Mouse (Mus musculus) common myeloid progenitor, adult 5-6 weeks (primary cell): ENCODE measurements around the gene Cd68. TPM values are rescaled to one million over a fixed set of nuclear protein-coding genes. Genes with fewer than 3 reads are reported as not detected.

Source experiments
- ATAC-seq: replicated peaks from 2 replicates; pipeline ENCODE4 v1.8.0; 2016; ENCODE audit warnings: low read depth, mild to moderate bottlenecking, moderate TSS enrichment, inconsistent platforms; ENCODE audit not compliant: poor library complexity, severe bottlenecking
- total RNA-seq: library from RNA; stranded (forward); fragments of 200-1000, 187-1606 nt; gene quantifications from 2 replicates; pipeline ENCODE4 v1.2.3, GENCODE M21; 2017

The Cd68 gene
- total RNA-seq, 1 experiment from 2014 or later, result 29.0 TPM

DNA sequence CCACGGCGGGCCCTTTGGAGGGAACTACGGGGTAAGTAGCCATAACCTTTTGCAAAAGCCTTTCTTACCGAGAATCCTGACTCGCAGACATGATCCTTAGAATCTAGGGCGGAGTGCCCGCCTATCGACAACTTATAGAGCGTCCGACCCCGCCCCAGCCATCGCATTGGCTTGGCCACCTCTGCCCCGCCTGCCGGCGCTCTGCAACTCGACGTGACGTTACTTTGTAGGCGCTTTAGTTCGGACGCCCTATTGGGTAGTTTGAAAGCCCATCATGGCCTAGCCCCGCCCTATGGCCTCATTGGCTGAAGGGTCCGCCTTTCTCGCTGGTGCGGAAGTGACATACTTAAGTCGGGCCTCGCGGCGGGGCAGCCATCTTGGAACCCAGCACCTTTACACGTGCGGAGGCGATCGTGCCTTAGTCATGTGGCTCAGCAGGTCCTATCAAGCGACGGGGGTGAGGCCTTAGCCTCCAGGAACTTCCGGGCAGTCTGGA, 6.3 kb upstream of the Cd68 start, which contains the start of gene Eif4a1:
Gene Eif4a1, minus strand, starts transcription at position 213 of the 496 bp plus-strand sequence.
- ATAC-seq, result peak; percentile 88

DNA sequence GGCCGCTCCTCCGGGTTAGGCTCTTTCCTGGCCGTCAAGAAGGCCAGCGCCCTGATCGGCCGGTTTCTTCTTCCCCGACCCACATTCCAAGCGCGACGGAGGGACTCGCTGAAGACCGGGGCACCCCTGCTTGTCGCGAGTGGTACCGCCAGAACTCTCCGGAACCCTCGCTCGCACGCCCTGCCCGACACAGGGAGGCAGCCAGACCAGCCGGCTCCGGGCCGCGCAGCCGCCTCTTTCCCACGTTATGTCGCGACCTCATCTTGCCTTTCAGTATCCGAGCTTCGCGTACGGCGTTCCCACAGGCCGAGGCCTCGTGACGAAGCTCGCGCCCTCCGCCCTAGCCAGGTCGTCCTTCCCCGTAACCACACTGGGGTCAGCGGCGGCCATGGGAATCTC, 5.8 kb upstream of the Cd68 start:
- peak; percentile 7; the same call in 1 of the 2 replicates for ATAC-seq

DNA sequence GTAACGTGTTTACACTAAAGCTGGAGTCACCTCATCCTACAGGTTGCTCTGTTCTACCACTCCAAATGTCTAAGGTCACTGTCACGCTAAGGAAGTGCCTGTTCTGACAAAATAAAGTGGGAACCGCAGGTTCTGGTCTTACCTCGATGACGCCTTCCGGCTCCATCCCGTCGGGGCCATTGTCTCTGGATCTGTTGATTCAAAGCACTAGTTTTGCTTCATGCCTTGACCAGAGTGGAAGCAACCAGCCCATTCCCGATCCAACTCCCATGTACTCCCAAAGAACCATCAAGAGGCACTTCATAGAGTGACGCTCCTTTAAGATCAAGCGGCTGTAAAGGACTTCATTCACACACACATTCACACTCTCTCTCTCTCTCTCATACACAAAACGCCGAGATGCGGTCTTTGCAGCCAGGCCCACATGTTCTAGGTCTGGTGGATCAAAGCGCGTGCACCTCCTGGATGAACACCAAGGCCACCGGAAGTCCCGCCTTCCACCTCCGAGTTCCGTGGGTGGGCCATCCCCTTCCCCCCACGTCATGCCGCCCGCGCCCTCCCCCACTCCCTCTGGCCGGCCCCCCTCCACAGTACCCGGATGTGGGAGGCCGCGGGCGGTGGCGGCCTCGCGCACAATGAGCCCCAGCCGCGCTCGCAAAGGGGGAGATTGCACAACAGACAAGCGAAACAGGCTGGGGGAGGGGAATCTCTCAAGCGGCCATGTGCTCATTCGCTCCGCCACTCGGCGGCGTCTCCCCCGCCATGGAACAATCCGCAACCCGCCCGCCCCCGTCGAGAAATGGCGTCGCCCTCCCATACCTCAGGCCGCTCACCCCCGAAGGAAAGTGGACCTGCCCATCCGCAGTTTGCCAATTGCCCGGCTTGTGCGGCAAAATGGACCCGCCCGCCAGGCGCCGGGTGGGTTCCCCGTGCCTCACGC, 5.1 kb upstream of the Cd68 start:
- ATAC-seq, result peak; percentile 54

DNA sequence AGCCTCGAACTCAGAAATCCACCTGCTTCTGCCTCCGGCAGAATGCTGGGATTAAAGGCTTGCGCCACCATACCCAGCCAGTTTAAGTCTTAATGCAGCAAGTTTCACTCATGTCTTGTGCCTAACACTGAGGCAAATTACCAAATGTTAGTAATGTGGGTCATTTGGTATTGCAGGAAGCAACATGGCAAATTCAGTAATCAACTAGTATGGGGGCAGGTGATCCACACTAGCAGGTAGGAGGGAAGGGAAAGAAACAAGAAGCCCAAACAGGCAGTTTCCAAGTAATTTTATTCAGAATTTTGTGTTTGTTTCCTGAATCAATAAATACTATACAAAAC, 682 bp upstream of the Cd68 start:
- no peak for ATAC-seq

DNA sequence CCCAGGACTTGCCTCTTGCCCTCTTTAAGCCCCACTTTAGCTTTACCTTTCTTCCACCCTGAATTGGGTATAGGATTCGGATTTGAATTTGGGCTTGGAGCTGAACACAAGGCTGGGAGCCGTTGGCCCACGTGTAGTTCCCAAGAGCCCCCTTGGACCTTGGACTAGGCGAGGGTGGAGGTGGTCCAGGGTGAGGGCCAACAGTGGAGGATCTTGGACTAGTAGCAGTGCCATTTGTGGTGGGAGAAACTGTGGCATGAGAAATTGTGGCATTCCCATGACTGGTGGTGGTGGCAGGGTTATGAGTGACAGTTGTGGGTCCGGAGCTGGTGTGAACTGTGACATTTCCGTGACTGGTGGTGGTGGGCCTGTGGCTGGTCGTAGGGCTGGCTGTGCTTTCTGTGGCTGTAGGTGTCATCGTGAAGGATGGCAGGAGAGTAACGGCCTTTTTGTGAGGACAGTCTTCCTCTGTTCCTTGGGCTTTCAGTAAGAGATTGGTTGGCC, 444 bp downstream of the Cd68 start:
- ATAC-seq, result no peak

DNA sequence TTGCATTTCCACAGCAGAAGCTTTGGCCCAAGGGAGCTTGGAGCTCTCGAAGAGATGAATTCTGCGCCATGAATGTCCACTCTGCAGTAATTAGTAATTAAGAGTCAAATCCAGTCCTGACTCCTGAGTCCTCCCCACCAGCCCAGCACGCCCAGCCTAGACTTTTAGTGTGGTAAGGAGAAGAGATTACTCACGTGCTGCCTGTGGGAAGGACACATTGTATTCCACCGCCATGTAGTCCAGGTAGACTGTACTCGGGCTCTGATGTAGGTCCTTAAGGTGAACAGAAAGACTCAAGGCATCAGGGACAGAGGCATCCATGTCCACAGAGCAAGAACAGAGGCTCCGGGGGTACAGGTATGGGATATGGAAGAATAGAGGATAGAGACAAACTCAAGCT, 1.1 kb downstream of the Cd68 start:
- no peak for ATAC-seq

DNA sequence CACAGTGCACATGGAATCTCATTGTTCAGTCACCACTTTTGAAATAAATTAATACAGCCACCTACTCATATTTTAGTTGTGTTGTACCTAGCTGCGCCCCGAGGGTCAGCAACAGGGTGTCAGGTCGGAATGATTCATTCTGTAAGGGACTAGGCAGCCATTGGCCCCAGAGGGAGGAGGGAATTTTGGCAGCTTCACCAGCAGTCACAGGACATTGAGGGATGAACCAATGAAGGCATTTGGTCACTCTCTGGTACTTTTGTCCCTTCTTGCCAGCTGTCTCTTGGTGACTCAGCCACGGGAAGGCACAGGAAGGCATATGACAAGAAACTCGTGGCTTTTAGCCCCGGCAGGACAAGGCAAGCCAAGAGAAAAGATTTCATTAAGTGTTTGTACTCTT, 2.2 kb downstream of the Cd68 start:
- ATAC-seq, result no peak

DNA sequence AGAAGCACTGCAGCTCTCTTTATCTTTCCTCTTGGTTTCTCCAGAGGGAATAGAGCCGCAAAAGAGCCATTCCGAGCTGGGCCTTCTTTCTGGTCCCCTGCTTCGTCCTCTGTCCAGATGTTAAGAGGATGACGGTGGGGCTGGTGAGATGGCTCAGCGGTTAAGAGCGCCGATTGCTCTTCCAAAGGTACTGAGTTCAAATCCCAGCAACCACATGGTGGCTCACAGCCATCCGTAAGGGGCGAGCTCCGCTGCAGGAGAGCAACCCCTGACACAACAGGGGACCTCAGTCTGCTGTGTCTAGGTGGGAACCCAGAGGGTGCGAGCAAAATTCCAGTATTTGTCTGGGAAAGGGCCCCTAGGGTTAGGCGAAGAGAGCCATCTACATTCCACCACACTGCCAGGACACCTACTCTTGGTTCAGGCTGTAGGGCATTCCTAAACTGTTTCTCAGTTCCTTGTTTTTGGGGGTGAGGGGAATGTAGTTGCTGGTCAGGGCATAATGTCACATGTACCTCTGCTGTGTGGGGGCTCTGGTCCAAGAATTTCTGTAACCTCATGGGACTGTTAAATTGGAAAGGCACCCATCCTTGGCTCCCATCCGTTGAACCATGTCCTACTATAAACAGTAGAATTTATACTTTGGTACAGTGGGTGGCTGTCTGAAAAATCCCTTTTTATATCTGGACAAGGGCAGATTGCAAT, 2.8 kb downstream of the Cd68 start:
- ATAC-seq, result no peak

DNA sequence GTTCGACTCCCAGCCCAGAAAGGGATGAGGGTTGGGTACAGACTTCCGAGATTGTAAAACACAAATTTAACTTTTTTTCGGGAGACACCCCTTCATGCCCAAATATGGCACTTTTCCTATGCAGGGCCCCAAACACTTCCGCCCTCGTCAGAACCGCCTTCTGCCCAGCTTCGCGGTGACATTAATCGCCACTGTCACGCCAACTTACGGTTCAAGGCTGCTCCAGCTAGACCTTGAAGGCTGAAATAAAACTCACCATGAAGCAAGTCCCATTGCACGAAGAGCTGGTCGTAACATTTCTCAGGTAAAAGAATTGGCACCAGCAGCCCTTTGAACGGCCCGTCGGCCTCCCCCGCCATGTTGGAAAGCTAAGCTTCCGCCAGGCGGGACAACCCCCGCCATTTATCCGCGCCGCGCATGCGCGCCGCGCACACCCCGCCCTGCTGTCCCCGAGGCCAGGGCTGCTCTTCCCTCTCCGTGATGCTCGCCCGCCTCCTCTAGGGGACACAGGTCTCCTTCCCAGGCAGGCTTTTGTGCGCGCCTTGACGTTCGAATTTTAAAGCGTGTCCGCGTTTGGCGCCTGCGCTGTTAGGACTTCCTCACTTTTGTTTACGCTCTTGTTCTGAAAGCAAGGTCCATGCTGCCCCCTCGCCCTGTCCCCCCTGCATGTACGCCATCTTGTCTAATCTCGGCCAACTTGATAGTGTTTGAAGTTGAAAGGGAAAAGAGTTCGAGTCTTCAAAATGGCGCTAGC, 3.6 kb downstream of the Cd68 start, which contains the start of gene Mpdu1:
Gene Mpdu1, minus strand, starts transcription at position 430 of the 754 bp plus-strand sequence.
- peak; percentile 80 for ATAC-seq

DNA sequence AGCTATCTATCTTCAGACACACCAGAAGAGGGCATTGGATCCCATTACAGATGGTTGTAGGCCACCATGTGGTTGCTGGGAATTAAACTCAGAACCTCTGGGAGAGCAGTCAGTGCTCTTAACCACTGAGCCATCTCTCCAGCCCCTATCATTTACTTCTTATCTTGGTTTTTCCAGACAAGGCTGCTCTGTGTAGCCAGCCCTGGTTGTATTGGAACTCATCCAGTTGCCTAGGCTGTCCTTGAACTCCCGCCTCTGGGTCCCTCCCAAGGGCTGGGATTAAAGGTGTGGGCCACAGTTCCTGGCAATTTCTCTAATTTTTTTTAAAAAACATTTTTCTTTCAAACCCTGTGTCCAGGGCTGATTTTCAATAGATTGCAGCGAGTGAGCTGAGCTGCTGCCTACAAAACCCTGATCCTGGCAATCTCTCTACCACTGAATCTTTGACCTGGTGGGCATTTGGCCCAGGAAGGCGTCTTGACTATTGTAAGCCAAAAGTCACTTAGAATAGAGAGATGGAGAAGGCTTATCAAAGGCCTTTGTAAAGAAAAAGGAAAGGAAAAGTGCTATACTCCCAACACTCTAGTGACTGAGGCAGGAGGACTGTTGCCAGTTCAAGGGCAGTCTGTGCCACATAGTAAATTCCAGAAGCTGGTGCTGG, 4.6 kb downstream of the Cd68 start:
- no peak for ATAC-seq

DNA sequence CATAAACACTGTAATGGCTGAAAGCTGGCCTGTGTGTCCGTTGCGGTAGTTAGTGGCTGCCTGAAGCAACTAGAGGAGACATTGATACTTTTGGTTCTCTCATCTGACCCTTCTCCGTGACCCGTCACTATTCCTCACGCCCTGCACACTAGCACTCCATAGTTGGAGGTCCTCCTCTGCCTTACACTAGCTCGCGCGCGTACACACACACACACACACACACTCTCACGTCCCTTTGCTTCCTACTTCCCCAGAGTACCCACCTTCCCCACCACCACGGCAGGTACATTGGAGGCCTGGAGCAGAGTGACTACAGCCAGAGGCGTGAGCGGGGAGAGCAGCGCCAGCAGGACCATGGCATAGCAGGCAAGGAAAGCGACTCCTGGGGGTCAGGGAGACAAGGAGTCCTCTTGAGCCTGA, 8.5 kb downstream of the Cd68 start:
- no peak for ATAC-seq

DNA sequence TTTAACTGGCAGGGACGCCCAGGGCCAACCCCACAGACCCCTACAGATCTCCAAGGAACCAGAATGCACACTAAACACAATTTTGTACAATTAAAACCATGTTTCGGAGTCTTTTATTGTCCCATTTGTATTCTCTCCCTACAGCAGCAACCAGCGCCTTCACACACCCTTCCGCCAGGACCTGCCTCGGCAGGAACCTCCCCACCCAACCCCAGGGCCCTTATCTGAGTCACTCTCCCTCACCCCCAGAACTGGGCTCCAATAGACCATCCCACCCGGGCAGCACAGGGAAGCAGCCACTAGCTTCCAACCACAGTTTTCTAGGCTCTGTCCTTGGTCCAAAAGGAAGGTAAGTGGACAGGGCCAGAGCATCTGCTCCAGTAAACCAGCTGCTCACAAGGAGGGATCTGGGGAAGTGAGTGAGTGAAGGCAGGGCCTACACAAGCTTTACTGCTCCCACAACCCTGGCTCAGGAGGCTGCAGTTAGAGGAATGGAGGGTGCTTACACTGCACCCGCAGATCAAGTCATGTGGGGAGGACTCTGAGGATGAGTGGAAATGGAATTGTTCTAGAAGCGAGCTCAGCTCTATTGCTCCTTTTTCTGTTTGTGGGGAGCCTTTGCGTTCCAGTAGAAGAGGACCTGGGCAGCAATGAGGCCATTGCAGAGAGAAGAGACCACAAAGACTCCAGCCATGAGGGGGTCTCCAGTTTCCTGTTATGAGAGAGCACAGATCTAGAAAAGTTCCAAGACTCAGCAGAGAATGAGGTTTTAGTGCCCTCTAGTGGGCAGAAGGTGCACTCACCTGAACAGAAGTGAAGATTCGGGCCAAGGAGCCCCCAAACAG, 9.1 kb downstream of the Cd68 start:
- peak; percentile 38; the same call in 1 of the 2 replicates for ATAC-seq

DNA sequence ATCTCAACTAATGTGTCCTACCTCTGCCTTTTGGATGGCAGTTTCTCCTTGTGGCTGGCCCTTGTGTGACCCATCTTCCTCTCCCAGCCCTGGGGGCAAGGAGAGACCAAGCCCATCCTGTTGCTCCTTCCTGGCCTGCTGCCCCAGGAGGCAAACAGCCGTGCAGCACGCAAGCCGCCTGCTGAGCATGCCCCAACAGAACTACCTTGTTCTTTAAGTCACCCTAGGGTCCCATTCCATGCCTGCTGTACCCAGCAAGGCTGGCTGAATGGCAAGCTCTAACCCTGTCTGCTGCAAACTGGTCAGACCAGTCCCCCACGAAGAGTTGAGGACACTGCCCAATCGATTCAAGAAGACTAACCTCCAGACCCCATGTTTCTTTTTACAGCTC, 9.9 kb downstream of the Cd68 start:
- no peak for ATAC-seq

DNA sequence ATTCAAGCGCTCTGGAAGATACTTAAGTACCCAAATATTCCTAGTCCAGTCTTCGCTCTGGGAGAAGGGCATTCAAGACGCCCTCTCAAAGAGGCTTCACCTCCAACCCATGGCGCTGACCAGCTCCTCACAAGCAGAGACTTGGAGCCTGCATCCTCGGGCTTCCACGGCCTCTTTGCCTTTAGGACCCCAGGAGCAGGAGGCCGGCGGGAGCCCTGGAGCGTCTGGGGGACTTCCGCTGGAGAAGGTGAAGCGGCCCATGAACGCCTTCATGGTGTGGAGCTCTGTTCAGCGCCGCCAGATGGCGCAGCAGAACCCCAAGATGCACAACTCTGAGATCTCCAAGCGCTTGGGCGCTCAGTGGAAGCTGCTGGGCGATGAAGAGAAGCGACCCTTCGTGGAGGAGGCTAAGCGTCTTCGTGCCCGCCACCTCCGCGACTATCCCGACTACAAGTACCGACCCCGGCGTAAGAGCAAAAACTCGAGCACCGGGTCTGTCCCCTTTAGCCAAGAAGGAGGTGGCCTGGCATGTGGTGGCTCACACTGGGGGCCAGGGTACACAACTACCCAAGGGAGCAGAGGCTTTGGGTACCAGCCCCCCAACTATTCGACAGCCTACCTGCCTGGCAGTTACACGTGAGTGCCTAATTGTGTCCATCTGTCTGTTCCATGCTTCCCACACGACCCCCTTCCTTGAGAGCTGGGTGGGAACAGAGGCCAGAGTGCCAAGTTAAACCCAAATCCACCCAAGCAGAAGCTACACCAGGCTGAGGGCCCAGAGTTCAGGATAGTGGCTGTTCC, 10.5 kb downstream of the Cd68 start, which contains the start of gene Sox15:
Gene Sox15, plus strand, starts transcription at position 51 of the 801 bp plus-strand sequence.
- peak; percentile 58 for ATAC-seq

DNA sequence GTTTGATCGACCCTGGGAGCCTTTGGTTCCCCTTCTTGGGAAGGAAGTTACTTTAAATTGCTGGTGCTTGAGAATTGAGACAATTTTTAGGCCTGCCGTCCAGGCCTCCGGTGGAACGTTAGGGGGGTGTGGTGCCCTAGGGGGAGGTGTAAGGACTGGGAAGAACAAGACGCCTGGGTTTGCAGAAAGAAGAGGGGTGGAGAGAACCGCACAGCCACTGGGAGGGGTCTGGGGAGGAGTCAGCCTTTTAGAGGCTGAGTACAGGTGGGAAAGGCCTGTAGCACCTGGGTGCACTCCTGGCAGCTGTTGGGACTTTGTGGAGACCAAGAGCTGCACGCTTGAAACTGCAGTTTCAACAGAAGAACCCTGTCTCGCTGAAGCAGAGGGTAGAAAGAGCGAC, 11.2 kb downstream of the Cd68 start:
- no peak for ATAC-seq

DNA sequence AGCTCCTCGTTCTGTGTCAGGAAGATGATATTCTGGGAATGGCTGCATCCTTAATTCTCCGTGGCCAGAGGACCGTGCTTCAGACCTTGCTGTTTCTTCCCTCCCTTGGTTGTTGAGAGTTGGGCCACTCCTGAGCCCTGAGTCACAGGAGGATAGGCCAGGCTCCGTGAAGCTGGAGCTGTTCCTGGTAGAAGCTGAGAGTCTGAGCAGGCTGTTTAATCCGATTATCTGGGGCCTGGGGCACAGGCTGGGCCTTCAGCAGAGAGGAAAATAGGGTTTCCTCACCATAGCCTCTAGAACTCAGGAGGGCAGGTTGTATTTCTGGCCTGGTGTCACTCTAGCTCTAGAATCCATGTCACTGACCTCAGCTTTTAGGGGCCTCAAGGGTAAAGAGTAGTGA, 12.6 kb downstream of the Cd68 start:
- no peak for ATAC-seq

DNA sequence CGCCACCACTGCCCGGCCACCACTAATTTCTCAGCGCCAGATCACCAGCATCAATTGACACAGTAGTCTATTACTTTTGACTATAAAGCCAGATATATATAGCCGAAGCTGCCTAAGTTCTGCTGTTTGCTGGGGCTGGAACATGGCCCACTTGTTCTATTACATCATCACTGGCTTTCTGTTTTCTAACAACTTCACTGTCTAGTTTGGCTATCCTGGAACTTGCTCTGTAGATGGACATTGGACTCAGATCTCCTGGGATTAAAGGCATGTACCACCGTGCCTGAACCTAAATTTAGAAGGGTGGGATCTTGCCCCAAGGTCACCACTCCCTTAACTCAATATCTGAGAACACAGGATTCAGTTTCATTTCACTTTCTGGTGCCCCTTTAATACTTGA, 20.1 kb downstream of the Cd68 start:
- ATAC-seq, result no peak

DNA sequence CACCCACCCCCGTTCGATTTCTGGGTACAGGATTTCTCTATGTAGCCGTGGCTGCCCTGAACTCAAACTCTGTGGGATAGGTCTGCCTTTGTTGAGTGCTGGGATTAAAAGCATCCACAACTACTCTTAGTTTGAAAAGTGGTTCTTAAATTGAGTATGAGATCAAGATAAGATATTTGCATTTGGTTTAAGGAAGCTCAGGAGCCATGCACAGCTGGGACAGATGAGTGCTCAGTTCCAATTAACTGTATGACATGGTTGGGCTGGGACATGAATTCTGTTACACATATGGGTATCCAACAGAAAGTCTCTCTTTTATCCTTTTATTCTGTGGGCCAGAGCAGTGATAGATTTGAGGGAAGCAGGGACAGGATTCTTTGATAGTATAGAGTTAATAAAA, 30.5 kb downstream of the Cd68 start:
- ATAC-seq, result no peak
